Mouse (Mus musculus): Measurements from ENCODE around the gene Elf1. TPM values are rescaled to one million over a fixed set of nuclear protein-coding genes. Genes with fewer than 3 reads are reported as not detected.

The Elf1 gene
- polyA plus RNA-seq, 1 experiment from 2014 or later: 22.2 TPM

GRCm38 (mm10) chr14:79619802-79620201, 138.8 kb downstream of the Elf1 start:
- no peaks in the 10 kb centered on the region for H3K36me3 ChIP-seq (ENCODE audit: control insufficient read depth, insufficient read depth, low read length)

GRCm38 (mm10) chr14:79621143-79621542, 140.1 kb downstream of the Elf1 start:
- no peaks in the 10 kb centered on the region for H3K4me1 ChIP-seq (ENCODE audit: control insufficient read depth, insufficient read depth, low read length)
- H3K36me3 ChIP-seq (ENCODE audit: control insufficient read depth, insufficient read depth, low read length): 0 out of 2 replicates have a peak, but pooled peaks cover 6% of the 10 kb centered on the region
- H3K4me3 ChIP-seq (ENCODE audit: low read length): no peak overlapping the region
- no peak overlapping the region for H3K27ac ChIP-seq (ENCODE audit: low read length)
- H3K9ac ChIP-seq (ENCODE audit: low read depth, low read length): no peak overlapping the region
- no peaks in the 10 kb centered on the region for H3K9me3 ChIP-seq (ENCODE audit: control insufficient read depth, low read length)
- WGBS: 74% methylated on average over 3 of the region's 3 CpGs
- no peaks in the 10 kb centered on the region for H3K27me3 ChIP-seq (replicated peaks; ENCODE audit: control insufficient read depth, insufficient read depth, low read length)
- no peak for ATAC-seq
- H3K4me2 ChIP-seq (ENCODE audit: low read depth, low read length): no peak overlapping the region

More at GRCm38 (mm10) chr14:79619802-79620201, 138.8 kb downstream of the Elf1 start:
- H3K9me3 ChIP-seq (ENCODE audit: control insufficient read depth, low read length): no peaks in the 10 kb centered on the region
- 91% methylated on average over 7 of the region's 7 CpGs for WGBS
- no peaks in the 10 kb centered on the region for H3K4me1 ChIP-seq (ENCODE audit: control insufficient read depth, insufficient read depth, low read length)
- no peak overlapping the region for H3K4me2 ChIP-seq (ENCODE audit: low read depth, low read length)
- ATAC-seq: no peak
- H3K27me3 ChIP-seq (replicated peaks; ENCODE audit: control insufficient read depth, insufficient read depth, low read length): no peaks in the 10 kb centered on the region
- no peak overlapping the region for H3K9ac ChIP-seq (ENCODE audit: low read depth, low read length)
- no peak overlapping the region for H3K27ac ChIP-seq (ENCODE audit: low read length)
- H3K4me3 ChIP-seq (ENCODE audit: low read length): no peak overlapping the region

Small RNAs within 50 kb of the gene (microRNA-seq; reads per million reads assigned to microRNA genes)
- gene Gm27857: not detected

Other genes with a start within 250 kb of the Elf1 start
- gene Zfp957, start 233.8 kb upstream of the Elf1 start, polyA plus RNA-seq (2015; fragmentation: Nextera tagmentation; extraction: Ambion mirVana): not detected in 2 replicates
- gene Rgcc, start 179.5 kb upstream of the Elf1 start, polyA plus RNA-seq (2015; fragmentation: Nextera tagmentation; extraction: Ambion mirVana): 39.4 and 46.2 TPM in 2 replicates
- 29.6 and 33.0 TPM in 2 replicates for gene Naa16, start 90.4 kb upstream of the Elf1 start, polyA plus RNA-seq (2015; fragmentation: Nextera tagmentation; extraction: Ambion mirVana)
- gene Mtrf1, start 83.4 kb upstream of the Elf1 start, polyA plus RNA-seq (2015; fragmentation: Nextera tagmentation; extraction: Ambion mirVana): 9.8 and 11.5 TPM in 2 replicates
- 6.2 and 6.7 TPM in 2 replicates for gene Kbtbd7, start 54.7 kb upstream of the Elf1 start, polyA plus RNA-seq (2015; fragmentation: Nextera tagmentation; extraction: Ambion mirVana)
- 1.5 and 1.8 TPM in 2 replicates for gene Kbtbd6, start 29.4 kb upstream of the Elf1 start, polyA plus RNA-seq (2015; fragmentation: Nextera tagmentation; extraction: Ambion mirVana)
- gene Wbp4, start 326 bp downstream of the Elf1 start, polyA plus RNA-seq (2015; fragmentation: Nextera tagmentation; extraction: Ambion mirVana): 26.9 and 31.3 TPM in 2 replicates
- gene Sugt1, start 106.5 kb downstream of the Elf1 start, polyA plus RNA-seq (2015; fragmentation: Nextera tagmentation; extraction: Ambion mirVana): 96.1 and 105 TPM in 2 replicates
- 0.15 and 0.22 TPM in 2 replicates for gene Cnmd, start 181.0 kb downstream of the Elf1 start, polyA plus RNA-seq (2015; fragmentation: Nextera tagmentation; extraction: Ambion mirVana)